Mouse (Mus musculus) B cell, adult 67 days (primary cell): Measurements from ENCODE around the gene Raf1. TPM values are rescaled to one million over a fixed set of nuclear protein-coding genes. Genes with fewer than 3 reads are reported as not detected.

ENCODE experiments used
- total RNA-seq, 2 experiments: library from RNA; stranded (reverse); gene quantifications; 4 replicates each; pipeline ENCODE4 v1.2.4; 2023

Raf1 gene
- total RNA-seq, result 100 to 1,000 TPM; 152 to 173 TPM

DNA sequence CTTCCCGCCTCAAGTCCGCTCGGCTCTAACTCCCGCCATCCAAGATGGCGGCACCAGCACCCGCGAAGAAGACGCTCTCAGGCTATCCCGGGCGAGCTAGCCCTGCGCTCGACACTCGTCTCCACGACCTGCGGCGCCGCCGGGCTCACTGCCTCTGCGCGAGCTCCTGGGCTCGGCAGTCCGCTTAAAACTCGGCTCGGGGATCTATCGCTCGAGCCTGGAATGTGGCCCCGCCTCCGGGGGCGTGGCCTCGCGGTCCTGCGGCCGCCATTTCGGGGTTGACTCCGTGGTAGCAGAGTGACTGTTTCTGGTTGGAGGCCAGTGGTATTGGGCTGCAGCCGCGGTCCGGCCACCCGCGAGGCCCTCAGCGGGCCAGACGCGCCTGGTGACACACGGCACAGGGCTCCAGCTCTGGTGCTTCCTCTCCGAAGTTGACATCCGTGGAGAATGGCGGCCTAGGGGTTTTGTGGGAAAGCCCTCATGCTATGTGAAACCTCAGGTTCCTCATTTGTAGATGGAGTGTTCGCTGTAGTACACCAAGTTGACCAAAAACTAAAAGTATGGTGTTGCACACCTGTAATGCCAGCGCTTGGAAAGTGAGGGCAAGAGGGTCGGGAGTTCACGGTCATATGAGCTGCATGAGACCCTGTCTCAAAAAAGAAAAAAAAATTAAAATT lies at the start of gene Raf1:
Gene Raf1, minus strand, starts transcription at position 184 of the 677 bp plus-strand sequence.

DNA sequence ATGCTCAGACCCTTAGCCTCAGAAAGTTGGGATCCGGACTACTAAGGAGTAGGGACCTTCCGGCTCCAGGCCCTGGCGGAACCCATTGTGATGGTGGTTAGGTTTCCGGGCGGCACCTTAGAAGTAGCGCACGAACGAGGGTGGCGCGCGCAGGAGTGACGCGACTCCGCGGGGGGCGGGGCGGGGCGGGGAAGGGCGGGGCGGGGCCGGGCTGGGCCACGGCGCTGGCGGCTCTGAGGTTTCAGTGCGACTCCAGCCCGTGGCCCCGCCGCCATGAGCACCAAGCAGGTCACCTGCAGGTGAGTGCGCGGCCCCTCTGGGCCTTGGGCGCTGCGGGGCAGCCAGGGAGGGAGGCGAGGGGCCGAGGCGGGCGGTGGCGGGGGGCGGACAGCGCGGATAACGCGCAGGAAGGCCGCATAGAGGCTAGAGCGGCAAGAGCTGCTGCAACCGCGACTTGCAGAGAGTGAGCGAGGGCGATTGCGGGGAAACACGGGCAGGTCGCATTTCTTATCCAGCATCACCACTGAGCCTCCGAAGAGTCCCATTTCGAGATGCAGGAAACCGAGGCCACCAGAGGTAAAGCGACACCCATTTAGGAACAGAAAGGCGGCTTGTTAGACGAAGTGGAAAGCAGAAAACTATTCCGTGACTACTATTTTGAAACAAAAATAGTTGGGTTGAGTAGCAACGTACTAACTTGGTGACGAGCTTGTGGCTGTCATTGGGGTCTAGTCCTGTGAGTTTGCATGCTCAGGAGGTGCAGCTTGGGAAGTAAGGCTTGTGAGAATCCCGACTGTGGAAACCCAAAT lies 74.5 kb downstream of the Raf1 start, which contains the start of gene Mkrn2:
Gene Mkrn2, plus strand, starts transcription at position 188 of the 809 bp plus-strand sequence.

DNA sequence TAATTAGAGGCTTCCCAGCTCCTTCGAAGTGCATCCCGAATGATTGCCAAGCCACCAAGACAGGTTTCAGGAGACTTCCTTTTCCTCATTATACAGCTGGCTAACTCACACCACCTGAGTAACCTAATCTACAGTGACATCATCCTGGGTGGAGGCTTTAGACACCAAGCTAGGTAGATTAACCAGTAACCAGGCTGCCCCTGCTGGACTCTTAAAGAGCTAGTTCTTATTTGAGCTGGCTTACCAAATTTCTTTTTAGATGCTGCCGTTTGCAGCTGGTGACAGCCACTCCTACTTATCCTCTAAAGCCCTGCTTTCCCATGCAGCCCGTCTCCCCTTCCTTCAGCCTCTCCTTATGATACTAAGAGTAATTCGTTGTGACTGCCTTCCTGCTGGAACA lies 84.0 kb downstream of the Raf1 start, which contains the start of gene Mkrn2os:
Gene Mkrn2os, minus strand, starts transcription at position 119 of the 400 bp plus-strand sequence.

Other genes with a start within 250 kb of the Raf1 start
- gene Tsen2, start 132.0 kb downstream of the Raf1 start, total RNA-seq, result 1 to 10 TPM; 7.0 to 9.0 TPM
- not detected for gene Mkrn2os, start 84.1 kb downstream of the Raf1 start, total RNA-seq
- 10 to 100 TPM; 29.8 to 36.8 TPM for gene Mkrn2, start 74.7 kb downstream of the Raf1 start, total RNA-seq
- gene Tmem40, start 85.8 kb upstream of the Raf1 start, total RNA-seq, result not detected
- gene Cand2, start 97.9 kb upstream of the Raf1 start, total RNA-seq, result 1 to 10 TPM; 5.0 to 6.8 TPM
- 1,000 to 10,000 TPM; 2,409 to 2,423 TPM for gene Rpl32, start 132.1 kb upstream of the Raf1 start, total RNA-seq
- gene Efcab12, start 161.8 kb upstream of the Raf1 start, total RNA-seq, result not detected
- 10 to 100 TPM; 24.9 to 28.8 TPM for gene Mbd4, start 176.7 kb upstream of the Raf1 start, total RNA-seq
- 1 to 10 TPM; 2.4 to 7.5 TPM for gene Ift122, start 176.8 kb upstream of the Raf1 start, total RNA-seq